Mouse (Mus musculus): ENCODE data around the gene Nucb1.

DNA sequence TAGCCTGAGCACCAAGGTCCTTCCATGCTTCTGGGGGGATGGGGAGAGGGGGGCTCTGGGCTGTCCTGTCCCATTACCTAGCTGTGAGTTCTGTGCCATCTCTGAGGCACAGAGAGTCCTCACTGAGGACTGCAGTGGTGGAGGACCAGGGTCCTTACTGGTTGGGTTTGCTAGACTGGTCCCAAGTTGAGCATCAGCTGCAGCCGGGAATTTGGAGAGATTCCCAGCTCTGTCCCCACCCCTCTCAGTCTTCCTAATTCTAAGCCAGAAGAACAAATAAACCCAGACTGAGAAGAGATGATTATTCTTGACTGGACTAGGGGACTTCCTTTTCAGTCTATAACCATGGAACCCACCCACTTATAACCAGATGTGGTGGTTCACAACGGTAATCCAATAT lies 20.4 kb upstream of the Nucb1 start:
- no peak for TF ChIP-seq POLR2A (IDR thresholded peaks at IDR 0.05; ENCODE audit: borderline replicate concordance, extremely low read depth, insufficient read depth, insufficient read length, poor library complexity, severe bottlenecking)
- no peak for TF ChIP-seq CTCF (IDR thresholded peaks at IDR 0.05; ENCODE audit: borderline replicate concordance, extremely low read depth, insufficient read depth, insufficient read length)

All from brain, embryonic 14.5 days (tissue).